Mouse (Mus musculus) cortical plate, adult 2 months (tissue): Measurements from ENCODE around the gene Osm. TPM values are rescaled to one million over a fixed set of nuclear protein-coding genes. Genes with fewer than 3 reads are reported as not detected.

Experiments used
- H3K27ac ChIP-seq: fragments of 200-500 bp; 2 replicates; pipeline ENCODE4 v1.5.1; 2012; ENCODE audit warnings: low read length, control low read depth, inconsistent platforms; ENCODE audit not compliant: insufficient read depth
- H3K4me1 ChIP-seq: fragments of 200-500 bp; 2 replicates; pipeline ENCODE4 v1.6.1; 2011; ENCODE audit warnings: low read length; ENCODE audit not compliant: control insufficient read depth, insufficient read depth
- H3K4me3 ChIP-seq: fragments of 200-500 bp; 2 replicates; pipeline ENCODE4 v1.5.1; 2011; ENCODE audit warnings: mild to moderate bottlenecking, low read length, control low read depth; ENCODE audit not compliant: insufficient read depth
- CTCF ChIP-seq: fragments of 200-500 bp; IDR thresholded peaks from 2 replicates; pipeline ENCODE4 v1.5.1; 2011; ENCODE audit warnings: mild to moderate bottlenecking, control low read depth, low read length; ENCODE audit not compliant: insufficient read depth; ENCODE audit errors: extremely low read depth
- POLR2A ChIP-seq: fragments of 200-500 bp; IDR thresholded peaks from 2 replicates; pipeline ENCODE4 v1.6.1; 2011; ENCODE audit warnings: mild to moderate bottlenecking, low read length, control low read depth; ENCODE audit not compliant: insufficient read depth; ENCODE audit errors: extremely low read depth
- polyA plus RNA-seq: library from polyadenylated mRNA; depleted of rRNA; stranded (reverse); fragments of >200 nt; gene quantifications from 2 replicates; pipeline ENCODE4 v1.2.3, GENCODE M21; 2012; rRNA removed

The Osm gene
- polyA plus RNA-seq, result 0.06 and 0.19 TPM in 2 replicates

DNA sequence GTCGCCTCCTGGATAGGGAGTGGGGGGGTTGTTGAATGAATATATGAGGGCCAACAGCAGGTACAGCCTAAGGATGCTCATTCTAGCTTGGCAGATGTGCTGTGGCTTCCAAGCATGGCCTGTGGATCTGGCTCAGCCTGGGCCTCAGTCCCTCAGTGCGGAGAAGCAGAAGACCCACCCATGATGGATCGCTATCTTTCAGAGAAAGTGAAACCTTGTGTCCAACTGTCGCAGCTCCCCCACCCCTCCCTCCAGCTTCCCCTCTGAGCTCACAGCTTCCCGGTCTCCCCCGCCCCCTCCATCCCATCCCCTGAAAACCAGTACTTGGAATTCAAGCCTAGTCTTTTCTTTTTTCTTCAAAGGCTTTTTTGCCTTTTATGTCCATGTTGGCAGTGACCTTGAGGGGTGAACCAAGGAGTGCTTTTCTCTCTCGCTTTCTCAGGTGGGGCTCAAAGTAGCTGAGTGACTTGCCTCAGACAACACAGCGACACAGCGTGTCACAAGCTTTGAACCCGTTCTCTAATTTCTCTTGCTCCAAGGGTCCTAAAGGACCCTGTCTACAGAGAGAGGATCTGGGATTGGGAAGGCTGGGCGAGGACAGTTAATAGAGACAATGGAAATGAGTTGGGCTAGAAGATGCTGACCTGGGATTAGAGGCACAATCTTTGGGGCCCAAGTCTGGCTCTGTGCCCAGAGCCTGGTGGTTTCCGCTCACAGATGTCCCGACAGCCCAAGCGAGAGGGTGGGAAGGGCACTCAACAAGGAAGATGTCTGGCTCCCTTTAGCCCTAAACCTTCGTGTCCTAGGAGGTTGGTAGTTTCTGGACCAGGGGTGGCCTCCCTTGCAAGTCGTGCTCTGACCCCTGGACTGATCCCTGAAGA, at the start of gene Osm:
Osm (plus strand) TSS at position 756 of the 881 bp plus-strand sequence.
- H3K4me1 ChIP-seq, result no peaks in the 10 kb centered on the region
- TF ChIP-seq POLR2A, result no peak
- TF ChIP-seq CTCF, result no peak
- H3K27ac ChIP-seq, result no peak within 1 kb of the TSS
- no peak within 1 kb of the TSS for H3K4me3 ChIP-seq

DNA sequence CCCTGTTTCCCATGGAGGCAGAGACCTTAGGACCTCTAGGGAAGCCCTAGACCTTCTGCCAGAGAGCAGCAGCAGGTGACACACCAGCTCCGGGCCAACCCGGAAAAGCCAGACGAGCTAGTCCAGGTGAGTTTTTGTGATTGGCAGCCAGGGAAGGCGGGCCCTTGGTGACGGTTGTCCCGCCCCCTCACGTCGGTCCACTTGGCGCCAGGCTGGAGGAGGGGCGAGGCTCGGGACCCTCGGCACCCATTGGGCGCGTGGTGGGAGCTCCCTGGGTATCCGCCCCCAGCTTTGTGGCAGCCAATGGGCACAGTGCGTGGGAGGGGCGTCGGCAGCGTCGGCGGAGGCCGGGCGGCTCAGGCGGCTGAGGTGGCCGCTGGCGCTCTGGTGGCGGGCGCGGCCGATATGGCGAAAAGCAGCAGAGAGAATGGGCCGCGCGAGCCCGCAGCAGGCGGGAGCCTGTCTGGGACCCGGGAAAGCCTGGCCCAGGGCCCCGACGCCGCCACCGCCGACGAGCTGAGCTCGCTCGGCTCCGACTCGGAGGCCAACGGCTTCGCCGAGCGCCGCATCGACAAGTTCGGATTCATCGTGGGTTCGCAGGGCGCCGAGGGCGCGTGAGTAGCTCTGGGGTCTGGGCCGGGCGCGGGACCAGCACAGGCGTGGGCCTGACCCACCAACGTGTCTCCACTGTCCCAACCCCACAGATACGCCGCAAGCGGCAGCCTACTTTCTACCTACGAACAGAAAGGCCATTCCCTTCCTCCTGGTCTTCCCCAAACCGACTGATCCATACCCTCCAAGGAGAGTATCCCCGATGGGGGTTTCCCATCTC, 49.5 kb upstream of the Osm start, which contains the start of gene Tbc1d10a:
Tbc1d10a (plus strand) TSS at position 304 of the 832 bp plus-strand sequence.
- TF ChIP-seq POLR2A (peak; percentile 52), CTCF (no peak)
- Histone ChIP-seq H3K4me3 (peak within 1 kb of the TSS; percentile 84), H3K27ac (peak within 1 kb of the TSS; percentile 70), H3K4me1 (peaks cover 10% of the 10 kb centered on the region)

DNA sequence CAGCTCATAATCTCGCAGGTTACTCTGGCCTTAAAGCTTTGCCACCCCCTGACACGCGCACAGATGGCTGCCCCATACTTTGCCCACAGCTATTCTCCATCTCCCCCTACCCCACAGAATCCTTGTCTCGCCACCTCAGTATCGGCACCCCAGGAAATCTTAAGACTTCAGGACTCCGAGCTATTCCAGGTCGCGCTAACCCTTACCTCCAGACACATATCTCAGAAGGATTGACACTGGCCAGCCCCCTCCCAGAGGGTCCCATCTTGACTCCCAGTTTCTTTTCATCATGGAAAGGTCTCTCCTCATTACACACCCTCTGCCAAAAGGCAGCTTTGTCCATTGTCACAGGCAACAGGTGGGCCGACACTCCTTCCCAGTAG, 48.9 kb upstream of the Osm start:
- H3K27ac ChIP-seq, result peak overlapping the region; percentile 70; the same call in 1 of the 2 replicates
- H3K4me1 ChIP-seq, result peaks cover 13% of the 10 kb centered on the region
- H3K4me3 ChIP-seq, result peak overlapping the region; percentile 84
- TF ChIP-seq POLR2A (no peak), CTCF (no peak)

DNA sequence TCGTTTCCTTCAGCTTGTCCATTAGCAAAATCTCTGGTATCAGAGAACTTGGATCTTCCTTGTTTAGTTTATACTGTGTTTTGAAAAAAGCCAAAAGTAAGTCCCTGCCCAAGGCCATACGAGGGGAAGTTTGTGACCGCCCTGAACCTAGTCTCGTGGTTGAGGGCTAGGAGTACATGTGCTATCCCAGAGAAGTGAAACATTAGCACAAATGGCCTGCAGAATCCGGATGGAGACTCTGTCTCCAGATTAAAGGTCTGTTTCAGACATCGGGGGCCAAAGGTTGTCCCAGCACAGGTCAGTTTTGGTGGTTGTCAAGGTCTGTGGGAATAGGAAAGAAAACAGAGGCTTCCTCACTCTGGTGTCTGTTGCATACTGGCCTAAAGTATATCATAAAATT, 47.0 kb upstream of the Osm start:
- TF ChIP-seq CTCF (no peak), POLR2A (no peak)
- Histone ChIP-seq H3K4me3 (no peak overlapping the region), H3K27ac (no peak overlapping the region), H3K4me1 (peaks cover 12% of the 10 kb centered on the region)

DNA sequence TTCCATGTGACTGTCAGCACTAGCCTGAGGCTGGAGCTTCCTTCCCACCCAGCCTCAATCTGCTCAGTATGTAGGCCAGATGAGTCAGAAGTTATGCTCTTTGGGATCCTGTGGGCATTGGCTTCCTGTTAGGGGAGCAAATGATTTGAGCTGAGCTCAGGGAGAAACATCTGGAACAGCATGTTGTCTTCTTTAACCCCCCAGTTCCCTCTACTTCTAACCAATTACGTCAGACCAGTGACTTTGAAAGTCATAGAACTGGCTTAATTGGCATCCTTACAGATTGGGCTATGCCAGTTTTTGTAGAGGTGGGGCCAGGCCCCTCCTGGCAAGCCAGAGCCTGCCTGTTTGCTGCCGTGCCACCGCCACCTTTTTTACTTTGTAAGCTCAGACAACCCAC, 45.5 kb upstream of the Osm start:
- no peak overlapping the region for H3K27ac ChIP-seq
- no peak for TF ChIP-seq POLR2A
- TF ChIP-seq CTCF, result no peak

DNA sequence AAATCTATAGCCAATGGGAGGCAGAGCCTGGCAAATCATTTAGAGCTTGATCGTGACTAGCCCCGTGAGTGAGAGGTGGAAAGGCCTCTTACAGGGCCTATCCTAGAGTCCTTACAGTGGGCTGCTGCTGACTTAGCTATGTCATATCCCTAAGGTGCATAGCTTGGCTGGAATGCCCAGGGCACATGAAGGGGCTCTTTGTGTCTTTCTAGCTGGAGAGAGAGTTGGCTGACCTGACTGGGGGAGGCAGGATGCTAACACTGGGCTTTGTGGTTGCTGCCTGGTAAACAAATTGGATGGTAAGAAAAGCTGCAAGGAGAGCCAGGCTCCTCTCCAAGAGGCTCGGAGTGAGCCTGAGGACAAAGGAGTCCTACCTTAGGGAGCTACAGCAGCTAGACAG, 43.5 kb upstream of the Osm start:
- H3K27ac ChIP-seq, result no peak overlapping the region
- H3K4me3 ChIP-seq, result no peak overlapping the region
- TF ChIP-seq CTCF (no peak), POLR2A (no peak)
- H3K4me1 ChIP-seq, result peaks cover 10% of the 10 kb centered on the region

More for the DNA sequence above, 45.5 kb upstream of the Osm start:
- Histone ChIP-seq H3K4me3 (no peak overlapping the region), H3K4me1 (peaks cover 12% of the 10 kb centered on the region)

DNA sequence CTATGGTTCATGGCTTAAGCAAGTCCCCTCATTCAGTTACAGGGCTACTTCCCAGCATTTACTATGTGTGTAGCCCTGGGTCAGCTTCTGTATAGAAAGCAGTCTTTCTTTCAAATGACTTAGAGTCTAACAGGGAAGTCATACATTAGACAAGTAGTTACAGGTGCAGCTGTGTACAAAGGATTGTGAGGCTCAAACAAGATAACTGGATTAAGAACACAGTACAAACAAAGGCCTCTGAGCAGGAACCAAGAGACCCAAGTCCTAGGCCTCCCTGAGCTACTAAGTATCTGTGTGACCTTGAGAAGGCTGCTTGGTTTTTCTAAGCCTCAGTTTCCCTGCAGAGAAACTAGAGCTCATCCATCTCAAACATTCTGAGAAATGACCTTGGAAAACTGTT, 42.8 kb upstream of the Osm start:
- Histone ChIP-seq H3K27ac (no peak overlapping the region), H3K4me1 (peaks cover 9% of the 10 kb centered on the region), H3K4me3 (no peak overlapping the region)
- TF ChIP-seq CTCF, result no peak
- TF ChIP-seq POLR2A, result no peak

DNA sequence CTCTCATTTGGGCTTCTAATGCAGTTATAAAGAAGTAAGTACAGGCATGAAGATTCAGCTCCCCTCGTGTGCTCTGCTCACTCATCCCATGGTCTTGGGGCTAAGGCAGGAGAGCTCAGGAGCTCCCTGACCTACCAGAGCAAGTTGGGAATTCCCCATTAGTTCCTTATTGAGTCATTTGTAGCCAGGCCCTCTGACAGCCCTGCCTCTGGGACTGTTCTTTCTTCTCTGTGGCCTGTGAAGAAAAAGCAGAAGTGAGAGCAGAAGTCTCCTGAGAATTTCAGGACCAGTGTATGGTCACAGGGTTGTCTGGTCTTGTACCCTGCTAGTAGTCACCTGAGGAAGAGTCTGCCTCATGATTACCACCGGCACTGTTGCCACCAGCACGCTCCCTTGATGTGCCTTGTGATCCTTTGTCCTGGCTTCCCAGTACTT, 40.6 kb upstream of the Osm start:
- H3K4me1 ChIP-seq, result peaks cover 5% of the 10 kb centered on the region
- no peak overlapping the region for H3K27ac ChIP-seq
- no peak overlapping the region for H3K4me3 ChIP-seq
- TF ChIP-seq POLR2A (no peak), CTCF (no peak)

DNA sequence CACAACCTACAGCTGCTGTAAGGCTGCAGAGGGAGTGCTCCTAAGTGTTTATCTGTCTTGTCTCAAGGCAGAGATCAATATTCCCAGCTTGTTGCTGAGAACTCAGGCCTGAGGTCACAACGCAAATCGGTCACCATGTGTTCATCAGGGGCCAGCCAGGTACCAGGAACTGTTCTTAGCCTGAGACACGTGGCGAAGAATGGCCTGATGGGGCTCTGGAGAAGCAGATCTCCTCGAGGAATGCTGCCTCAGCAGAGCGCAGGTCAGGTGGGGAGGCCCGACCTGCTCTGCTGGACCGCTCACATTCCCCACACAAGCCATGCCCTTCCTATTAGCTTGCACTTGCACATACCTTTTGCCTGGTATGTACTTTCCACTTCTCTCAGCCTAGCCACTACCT, 39.6 kb upstream of the Osm start:
- no peak for TF ChIP-seq POLR2A
- TF ChIP-seq CTCF, result no peak
- Histone ChIP-seq H3K4me1 (peaks cover 5% of the 10 kb centered on the region), H3K27ac (no peak overlapping the region), H3K4me3 (no peak overlapping the region)
